Mouse (Mus musculus): ENCODE data around the gene Tmem132c.

GRCm38 (mm10) chr5:127511653-127512052, 270.0 kb downstream of the Tmem132c start:
- TF ChIP-seq CTCF (IDR thresholded peaks at IDR 0.05; ENCODE audit: low read depth) (peak; percentile 35; the same call in 1 of the 2 replicates), EP300 (IDR thresholded peaks at IDR 0.05; ENCODE audit: low read depth) (no peak)

Data from liver, embryonic 14.5 days (tissue).